Mouse (Mus musculus) adipocyte (in vitro differentiated cells): Measurements from ENCODE around the gene Adgrl4.

ENCODE experiments used
- DNase-seq: peaks from one replicate; pipeline ENCODE4 v3.0.0-alpha.2; 2016; ENCODE audit warnings: low spot score

Adgrl4 gene

GRCm38 (mm10) chr3:151437693-151438092 is at the start of gene Adgrl4:
Gene Adgrl4, plus strand, starts transcription at chr3:151437887.
- DNase-seq = no peak

- DNase-seq = no peak
These were observed 46.8 kb upstream of the Adgrl4 start for GRCm38 (mm10) chr3:151390912-151391311.

GRCm38 (mm10) chr3:151392891-151393290 is 44.8 kb upstream of the Adgrl4 start:
- no peak for DNase-seq

DNA sequence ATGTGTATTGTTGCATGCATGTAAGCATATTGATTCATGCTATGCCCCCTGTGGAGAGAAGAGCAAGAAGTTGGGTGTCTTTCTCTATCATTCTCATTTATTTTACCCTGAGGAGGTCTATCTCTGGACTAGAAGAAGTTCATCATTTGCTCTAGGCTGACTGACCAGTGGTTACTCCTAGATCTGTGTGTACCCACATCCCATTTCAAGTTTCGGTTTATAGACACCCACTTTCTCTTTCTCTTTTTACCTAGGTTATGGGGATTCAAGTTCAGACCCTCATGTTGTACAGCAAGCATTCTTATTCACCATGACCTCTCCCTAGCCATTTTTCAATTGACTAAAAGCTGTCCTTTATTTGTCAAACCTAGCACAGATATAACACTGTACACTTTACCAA is 44.4 kb upstream of the Adgrl4 start:
- DNase-seq = no peak

DNA sequence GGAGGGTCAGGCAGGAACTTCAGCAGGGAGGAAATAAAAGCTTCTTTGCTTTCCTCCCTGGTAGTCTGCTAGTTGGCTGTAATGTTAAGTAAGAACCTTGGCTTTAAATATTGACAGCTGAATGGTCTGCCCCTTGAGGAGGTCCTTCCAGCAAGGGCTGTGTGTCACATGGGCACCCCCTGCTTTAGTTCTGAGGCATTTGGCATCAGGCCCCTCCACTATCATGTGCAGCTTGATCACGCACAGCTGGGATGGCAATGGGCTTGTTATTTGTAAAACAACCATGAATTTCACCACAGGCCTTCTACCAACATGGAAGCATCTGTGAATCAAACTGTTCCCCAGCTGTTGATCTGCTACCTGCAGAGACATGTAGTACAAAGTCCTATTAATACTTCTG is 38.4 kb upstream of the Adgrl4 start:
- DNase-seq = no peak

DNA sequence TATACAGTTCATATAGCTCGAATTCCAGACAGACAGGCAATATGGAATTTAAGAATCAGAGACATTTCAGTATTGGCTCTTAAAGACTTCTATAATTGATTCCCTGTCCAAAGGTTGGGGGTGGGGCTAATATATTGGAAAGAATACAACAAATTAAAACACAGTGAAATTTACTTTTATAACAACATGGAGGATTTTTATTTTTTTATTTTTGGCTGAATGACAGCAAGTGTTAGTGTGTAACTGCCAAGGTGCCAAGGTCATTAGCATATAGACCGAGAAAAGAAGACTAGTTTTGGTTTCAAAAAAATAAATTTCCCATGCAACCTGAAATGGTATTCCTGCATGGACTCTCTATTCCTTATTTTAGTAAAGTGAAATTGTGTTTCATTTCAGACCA is 26.7 kb upstream of the Adgrl4 start:
- no peak for DNase-seq

- no peak for DNase-seq
These were observed 26.2 kb upstream of the Adgrl4 start for GRCm38 (mm10) chr3:151411488-151411887.

- DNase-seq = no peak
These were observed 20.8 kb upstream of the Adgrl4 start for GRCm38 (mm10) chr3:151416931-151417330.

GRCm38 (mm10) chr3:151417688-151418572 is 19.8 kb upstream of the Adgrl4 start:
- DNase-seq = no peak

GRCm38 (mm10) chr3:151424326-151425207 is 13.1 kb upstream of the Adgrl4 start:
- DNase-seq = no peak

GRCm38 (mm10) chr3:151430106-151430505 is 7.6 kb upstream of the Adgrl4 start:
- no peak for DNase-seq

- DNase-seq = no peak
These were observed 6.2 kb upstream of the Adgrl4 start for GRCm38 (mm10) chr3:151431507-151431906.

DNA sequence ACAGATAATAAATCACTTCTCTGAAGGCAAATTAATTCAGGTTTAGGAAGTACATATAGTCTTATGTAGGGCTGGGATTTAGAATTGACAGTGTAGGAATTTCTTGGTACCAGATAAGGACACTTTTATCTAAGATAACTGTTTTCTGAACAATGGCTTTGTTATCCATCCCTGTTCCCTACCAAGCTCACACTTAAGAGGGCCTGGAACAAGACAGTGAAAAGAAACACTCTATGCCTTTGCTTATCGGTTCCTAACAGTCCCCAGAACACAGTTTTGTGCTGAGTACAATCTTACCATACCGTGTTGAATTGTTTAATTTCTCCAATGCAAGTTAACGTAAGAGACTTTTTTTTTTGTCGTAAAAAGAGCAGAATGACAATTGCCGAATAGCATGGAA is 677 bp downstream of the Adgrl4 start:
- DNase-seq = no peak

- no peak for DNase-seq
These were observed 2.3 kb downstream of the Adgrl4 start for GRCm38 (mm10) chr3:151439976-151440375.

DNA sequence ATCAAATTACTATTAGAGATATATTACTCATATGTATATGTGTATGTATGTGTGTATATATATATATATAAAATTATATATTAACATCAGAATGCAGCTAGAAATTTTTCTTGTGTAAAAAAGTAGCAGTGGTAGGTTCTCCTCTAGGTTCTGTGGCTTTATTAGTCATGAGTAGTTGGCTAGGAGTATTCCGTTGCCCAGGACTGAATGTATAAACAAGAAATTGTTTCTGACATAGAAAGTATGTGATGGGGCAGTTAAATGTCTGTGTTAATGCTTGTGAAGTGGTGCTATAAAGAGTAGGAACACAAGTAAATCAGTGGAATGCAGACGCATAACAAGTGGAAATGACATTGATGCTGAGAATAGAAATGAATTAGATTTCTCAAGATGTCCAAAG is 4.3 kb downstream of the Adgrl4 start:
- no peak for DNase-seq

- no peak for DNase-seq
These were observed 5.8 kb downstream of the Adgrl4 start for GRCm38 (mm10) chr3:151443486-151443885.

- no peak for DNase-seq
These were observed 6.6 kb downstream of the Adgrl4 start for GRCm38 (mm10) chr3:151444284-151444683.

GRCm38 (mm10) chr3:151445936-151446335 is 8.2 kb downstream of the Adgrl4 start:
- DNase-seq = no peak

DNA sequence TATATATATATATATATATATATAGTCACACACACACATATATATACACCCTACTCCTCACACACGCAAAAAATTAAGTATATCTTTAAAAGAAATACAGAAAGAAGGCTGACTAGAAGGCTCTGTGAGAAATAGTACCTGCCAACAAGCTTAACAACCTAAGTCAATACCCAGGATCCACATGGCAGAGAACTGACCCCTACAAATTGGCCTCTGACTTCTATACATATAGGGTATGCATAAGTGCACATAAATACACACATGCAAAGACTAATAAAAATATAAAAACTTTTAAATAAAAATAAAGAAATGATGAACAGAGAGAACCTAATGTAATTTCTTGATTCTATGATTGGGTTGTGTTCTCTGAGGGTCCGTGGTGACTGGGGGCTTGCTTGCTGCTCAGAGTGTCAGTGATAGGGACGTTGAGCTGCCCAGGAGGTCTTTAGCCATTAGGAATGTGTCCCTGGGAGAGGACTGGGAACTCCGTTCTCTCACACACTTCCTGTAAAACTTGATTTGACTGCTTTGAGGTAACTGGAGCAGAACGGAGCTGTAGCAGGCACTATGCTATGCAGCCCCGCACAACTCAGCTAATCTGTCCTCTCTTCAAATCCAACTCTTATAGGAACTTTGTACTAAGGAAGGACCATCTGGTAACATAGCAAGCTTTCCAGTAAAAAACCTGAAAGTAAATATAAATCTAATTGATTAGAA is 17.5 kb downstream of the Adgrl4 start:
- DNase-seq = no peak

DNA sequence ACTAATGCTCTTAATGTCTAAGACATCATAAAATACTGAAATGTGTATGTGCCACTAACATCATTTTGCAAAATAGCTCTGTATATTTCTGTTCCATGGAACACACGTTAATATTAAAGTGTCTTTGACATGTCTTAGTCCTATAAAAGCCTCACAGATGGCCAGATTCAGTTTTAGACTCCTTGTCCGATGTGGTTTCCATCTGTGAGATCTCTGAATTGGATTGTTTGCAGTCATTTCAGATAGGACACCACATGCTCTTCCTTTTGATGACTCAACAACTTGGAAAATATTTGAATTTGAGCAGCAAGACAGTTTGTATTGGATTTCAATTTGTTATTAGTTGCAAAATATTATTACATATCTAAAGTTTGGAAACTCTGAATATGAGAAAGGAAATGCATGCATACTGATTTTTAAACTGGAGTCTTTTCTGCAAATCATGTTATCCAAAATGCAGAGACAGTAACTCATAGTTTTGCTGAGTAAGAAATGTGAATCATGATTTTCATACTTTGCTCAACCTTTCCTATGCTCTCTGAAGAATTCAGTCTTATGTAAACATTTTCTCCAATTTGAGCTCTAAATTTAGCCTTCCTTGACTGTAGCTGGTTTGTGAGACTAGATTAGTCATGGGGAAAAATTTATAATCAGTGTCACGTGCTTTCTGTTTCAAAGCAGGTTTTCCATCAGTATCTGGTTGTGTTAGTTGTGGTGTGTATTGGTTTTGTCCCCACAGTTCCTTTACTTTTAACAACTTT is 21.9 kb downstream of the Adgrl4 start:
- peak; percentile 10 for DNase-seq

- no peak for DNase-seq
These were observed 27.5 kb downstream of the Adgrl4 start for GRCm38 (mm10) chr3:151465215-151465614.

DNA sequence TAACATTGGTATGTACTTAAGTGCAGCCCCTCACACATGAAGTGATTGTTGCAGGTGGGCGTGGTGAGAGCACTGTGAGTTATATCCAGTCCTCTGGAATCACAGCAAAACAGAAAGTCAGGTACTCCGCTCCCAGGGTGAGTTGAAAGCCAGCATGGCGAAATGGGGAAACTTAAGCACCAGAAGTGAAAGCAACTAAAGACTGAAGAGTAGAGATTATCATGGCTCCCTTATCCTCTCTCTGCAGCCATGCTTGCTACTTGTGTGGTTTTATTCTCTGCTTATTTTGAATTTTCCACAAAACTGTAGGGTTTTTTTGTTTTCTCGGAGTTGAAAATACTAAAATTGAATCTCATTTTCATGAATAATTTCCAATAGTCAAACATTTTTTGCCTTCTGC is 51.2 kb downstream of the Adgrl4 start:
- no peak for DNase-seq
